Mouse (Mus musculus) c-Kit-negative CD71-positive TER-119-positive erythroid progenitor cells, embryonic 14.5 days (primary cell): ENCODE measurements around the gene Mtfr2.

Experiments
- DNase-seq: peaks from one replicate; pipeline ENCODE4 v3.0.0-alpha.2; 2013; ENCODE audit warnings: low read depth, low spot score

Mtfr2 gene

GRCm38 (mm10) chr10:20347285-20348214 lies at the start of gene Mtfr2:
Mtfr2 (plus strand) TSS chr10:20347770.
- peak; percentile 95 for DNase-seq

DNA sequence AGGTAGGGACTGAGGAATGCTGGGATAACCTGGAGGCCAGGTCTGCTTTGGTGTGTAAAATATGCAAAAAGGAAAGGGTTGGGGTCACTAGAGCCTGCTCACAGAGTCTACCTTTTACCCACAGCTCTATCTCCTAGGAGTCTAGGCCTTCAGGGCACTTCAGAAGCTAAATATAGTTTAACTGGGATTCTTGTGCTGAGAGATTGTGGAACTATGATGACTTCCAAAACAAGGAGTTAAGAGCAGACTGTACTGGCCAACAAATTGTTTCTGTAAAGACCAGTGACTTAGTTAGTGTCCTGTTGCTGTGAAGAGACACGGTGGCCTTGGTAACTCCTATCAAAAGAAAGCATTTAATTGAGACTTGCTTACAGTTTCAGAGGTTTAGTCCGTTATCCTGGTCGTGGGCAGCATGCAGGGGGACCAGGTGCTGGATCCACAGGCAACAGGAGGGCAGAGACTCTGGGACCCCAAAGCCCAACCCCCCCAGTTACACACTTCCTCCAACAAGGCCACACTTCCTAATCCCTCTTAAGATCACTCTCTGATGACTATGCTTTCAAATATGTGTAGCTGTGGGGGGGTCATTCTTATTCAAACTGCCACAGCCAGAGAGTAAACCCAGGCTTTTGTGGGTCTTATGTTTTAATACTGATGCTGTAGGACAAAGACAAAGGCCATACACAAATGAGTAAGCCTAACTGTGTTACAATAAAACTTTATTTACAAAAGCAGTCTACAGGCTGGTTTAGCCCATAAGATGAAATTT lies 49.2 kb upstream of the Mtfr2 start:
- DNase-seq, result no peak

- no peak for DNase-seq
Observed at GRCm38 (mm10) chr10:20299114-20299513, 48.5 kb upstream of the Mtfr2 start.

DNA sequence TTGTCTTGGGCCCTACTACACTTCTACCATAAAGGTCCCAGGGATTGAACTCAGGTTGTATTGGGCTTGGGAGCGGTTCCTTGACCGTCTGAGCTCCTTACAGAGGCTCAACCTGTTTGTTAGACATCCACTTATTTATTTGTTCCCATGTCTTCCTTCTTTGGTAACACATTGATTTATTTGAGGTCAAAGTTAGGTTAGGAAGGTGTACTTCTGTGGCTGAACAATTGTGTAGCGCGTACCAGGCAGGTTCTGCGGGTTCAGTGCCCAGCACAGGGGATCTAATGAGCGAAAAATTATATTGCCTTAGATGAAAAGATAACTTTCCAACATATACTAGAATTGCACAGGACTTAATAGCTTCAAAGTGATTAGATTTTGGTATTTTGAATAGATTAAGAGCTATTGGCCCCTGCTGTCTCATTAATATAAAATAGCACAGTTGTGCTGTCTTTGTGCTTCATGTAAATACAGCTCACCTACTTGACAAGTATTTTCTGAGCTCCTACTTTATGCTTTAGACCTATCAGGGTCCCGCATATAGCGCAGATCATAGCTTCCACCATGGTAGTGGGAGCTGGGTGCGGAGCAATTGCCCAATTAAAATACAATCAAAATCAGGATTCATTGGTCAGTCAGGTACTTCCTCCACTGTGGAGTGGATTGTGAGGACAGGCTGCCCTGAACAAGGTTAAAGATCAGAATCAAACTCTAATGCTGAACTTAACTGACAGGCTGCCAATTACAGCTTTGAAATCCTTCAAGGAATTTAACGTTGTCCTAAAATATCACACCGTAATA lies 36.4 kb upstream of the Mtfr2 start:
- DNase-seq, result no peak

- DNase-seq, result peak; percentile 99
Observed at GRCm38 (mm10) chr10:20311918-20312735, 35.4 kb upstream of the Mtfr2 start, which contains the start of gene Bclaf1. Bclaf1 (plus strand) TSS chr10:20312469.

DNA sequence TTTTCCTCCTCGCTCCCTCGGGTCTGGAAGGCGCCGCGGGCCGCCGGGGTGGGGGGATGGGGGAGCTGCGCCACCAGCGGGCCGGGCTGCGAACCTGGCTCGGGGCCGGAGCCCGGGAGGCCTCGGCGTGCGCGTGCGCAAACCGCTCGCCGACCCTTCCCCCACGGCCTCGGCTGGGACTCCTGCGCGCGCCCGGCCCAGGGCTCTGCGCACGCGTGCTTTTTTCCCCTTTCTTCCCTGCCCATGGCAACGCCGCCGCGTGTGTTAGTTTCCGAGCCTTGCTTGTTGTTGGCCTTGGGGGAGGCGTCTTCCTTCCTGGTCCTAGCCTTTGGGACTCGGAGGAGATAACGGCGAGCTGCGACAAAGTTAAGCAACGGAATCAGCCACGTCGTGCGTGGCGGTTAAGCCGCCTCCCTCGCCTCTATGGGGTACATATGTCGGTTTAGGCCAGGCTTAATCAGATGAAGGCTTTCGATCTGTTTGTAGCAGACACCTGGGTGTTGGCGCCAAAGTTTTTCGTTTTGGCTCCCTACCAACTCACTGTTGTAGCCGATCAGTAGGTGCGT lies 34.8 kb upstream of the Mtfr2 start:
- DNase-seq, result peak; percentile 64

DNA sequence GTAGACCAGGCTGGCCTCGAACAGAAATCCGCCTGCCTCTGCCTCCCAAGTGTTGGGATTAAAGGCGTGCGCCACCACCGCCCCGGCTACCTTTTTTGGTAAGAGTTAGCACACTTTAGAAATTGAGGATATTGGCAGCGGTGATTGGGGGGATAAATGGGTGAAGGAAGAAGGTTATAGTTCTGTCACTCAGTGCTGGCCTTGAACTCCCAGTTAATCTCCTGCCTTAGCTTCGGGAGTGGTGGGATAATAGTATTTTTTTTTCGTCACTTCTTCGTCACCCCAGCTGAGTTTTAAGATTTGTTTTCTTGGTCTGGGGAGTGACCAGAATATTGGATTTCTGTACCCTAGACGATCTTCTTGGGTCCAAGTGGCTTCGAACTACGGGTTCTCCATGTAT lies 34.1 kb upstream of the Mtfr2 start:
- no peak for DNase-seq

DNA sequence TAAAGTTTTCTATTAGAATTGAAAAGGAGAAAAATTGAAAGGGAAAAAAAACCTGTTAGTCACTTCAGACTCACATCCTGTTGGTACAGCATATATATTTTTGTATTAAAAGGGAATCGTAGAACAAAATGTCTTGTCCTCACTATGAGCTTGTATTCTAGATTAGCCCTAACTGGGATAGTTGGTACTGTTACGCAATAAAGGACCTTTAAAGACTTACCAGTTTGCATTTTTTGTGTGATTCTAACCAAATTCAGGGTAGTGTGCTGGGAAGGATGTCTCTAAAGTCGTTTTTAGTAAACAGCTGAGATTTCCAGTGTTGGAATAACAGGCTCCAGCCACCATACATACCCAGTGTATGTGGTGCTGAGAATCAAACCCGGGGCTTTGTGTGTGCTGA lies 33.6 kb upstream of the Mtfr2 start:
- no peak for DNase-seq

GRCm38 (mm10) chr10:20314797-20315196 lies 32.8 kb upstream of the Mtfr2 start:
- peak; percentile 38 for DNase-seq

DNA sequence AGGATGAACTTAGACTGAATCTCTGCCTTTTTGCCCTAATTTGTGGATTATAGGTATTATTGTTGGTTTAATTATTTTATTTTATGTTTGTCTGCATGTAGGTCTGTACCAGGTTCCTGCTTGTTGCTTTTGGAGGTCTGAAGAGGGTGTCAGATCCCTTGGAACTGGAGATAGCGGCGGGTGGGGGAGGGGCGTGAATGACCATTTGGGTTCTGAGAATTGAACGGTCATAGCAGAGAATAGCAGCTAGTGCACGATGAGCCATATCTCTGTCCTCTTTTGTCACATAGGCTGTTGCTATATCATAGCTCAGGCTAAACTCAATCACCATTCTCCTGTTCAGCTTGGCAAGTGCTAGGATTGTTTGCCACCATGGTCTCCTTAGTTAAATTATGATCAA lies 30.1 kb upstream of the Mtfr2 start:
- DNase-seq, result no peak

GRCm38 (mm10) chr10:20326226-20326625 lies 21.3 kb upstream of the Mtfr2 start:
- DNase-seq, result no peak

- no peak for DNase-seq
Observed at GRCm38 (mm10) chr10:20331262-20331661, 16.3 kb upstream of the Mtfr2 start.

GRCm38 (mm10) chr10:20337872-20338271 lies 9.7 kb upstream of the Mtfr2 start:
- no peak for DNase-seq

DNA sequence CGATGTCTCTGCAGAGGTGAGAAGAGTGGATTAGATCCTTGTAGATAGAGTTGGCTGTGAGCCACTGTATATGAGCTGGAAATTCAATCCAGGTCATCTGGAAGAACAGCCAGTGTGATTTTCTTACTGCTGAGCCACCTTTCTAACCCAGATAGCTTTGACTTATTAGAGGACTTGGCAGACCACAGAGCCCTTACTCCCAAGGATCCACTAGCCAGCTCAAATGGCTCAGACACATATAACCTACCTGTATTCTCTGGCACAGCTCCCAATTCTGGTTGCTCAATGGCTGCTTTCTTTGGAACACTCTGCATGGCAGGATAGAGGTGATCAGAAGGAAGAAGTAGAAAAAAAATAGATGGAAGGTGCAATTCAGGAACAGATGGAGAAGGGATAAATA lies 1.8 kb upstream of the Mtfr2 start:
- DNase-seq, result no peak

DNA sequence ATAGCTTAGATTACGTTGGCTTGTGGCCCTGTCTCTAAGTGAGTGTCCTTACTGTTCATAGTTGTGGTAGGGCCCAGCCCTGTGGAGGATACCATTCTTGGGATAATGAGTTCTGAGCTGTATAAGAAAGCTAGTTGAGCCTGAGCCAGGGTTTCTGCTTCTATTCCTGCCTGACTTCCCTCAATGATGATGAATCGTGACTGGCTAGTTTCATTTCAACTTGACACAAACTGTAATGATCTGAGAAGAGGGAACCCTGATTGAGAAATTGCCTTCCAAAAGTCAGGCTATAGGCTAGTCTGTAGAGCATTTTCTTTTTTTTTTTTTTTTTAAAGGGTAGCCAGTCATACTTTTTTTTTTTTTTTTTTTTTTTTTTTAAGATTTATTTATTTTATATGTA lies 1.3 kb downstream of the Mtfr2 start:
- no peak for DNase-seq

DNA sequence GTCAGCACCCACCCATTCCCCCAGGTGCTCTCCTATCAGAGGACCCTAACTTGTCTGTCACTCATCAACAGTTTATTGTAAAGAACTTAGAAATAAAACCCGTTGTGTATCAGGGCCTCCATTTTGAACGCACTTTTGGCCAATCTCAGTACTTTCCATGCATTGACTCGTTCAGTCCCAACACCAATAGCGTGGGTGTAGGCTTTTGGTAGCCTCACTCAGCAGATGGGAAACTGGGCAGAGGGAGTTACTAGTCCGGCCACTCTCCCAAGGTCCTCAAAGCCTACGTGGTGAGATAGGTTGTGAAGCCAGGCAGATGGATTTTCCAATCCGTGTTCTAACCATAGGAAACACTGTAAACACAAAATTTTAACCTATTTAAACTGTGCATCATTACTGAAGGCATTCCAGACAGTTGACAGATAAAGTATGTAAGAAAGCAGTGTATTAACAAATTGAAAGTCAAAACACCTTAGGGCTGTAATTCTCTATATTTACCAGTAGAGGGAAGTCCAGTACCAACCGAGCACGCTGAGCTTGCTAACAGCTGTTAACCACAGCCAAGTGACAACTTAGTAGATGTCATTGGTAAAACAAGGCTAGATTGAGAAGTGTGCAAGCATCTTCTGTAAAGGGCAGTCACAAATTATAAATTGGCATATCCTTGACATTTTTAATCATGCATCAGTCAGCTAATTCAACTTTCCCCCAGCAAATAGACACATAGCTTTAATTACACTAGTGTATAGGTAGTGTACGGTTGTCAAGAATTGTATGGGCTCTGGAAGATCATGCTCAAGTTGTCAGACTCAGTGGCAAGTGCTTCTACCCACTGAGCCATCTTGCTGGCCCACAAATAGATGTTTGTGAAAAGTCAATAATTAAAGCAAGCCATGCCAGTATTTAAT lies 14.2 kb downstream of the Mtfr2 start:
- peak; percentile 17 for DNase-seq

GRCm38 (mm10) chr10:20362450-20363118 lies 15.0 kb downstream of the Mtfr2 start:
- DNase-seq, result no peak

DNA sequence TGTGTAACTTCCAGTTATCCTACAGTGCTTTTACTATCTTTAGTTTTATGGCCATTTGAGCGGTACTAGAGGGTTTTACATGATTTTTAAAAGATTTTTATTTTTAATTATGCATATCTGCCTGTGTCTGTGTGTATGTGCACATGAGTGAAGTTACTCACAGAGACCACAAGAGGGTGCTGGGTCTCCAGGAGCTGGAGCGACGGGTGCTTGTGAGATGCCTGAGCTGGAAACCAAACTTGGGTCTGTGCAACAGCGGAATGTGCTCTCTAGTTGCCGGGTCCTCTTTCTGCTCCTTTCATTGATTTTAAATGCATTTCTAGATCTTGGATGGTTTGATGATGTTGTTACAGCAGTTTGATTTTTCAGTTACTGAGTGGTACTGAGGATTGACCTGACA lies 24.5 kb downstream of the Mtfr2 start:
- no peak for DNase-seq

DNA sequence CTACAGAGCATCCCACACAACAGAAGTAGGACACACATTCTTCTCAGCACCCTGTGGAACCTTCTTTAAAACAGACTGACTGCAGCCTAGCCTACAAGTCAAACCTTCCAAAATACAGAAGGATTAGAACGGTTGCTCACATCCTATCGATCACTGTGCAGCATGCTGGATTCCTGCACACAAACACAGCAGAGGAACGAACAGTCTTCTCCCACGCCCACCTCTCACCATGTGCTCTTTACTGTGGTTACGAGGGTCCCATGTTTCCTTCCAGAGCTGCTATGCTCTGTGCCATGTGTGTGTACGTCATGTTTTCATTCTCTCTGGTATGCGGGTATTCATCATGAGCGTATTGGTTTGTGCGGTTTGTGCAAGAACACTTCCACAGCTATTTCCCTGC lies 30.1 kb downstream of the Mtfr2 start:
- no peak for DNase-seq
